Mouse (Mus musculus): ENCODE data around the gene Pln.

Pln gene

GRCm38 (mm10) chr10:53364311-53364710 lies 26.8 kb downstream of the Pln start:
- no peak for DNase-seq (ENCODE audit: low spot score in 2 of 2)

GRCm38 (mm10) chr10:53367265-53367664 lies 29.8 kb downstream of the Pln start:
- DNase-seq (ENCODE audit: low spot score in 2 of 2), result no peak

GRCm38 (mm10) chr10:53373885-53374578 lies 36.6 kb downstream of the Pln start:
- no peak for DNase-seq (ENCODE audit: low spot score in 2 of 2)

GRCm38 (mm10) chr10:53377096-53377495 lies 39.6 kb downstream of the Pln start:
- no peak for DNase-seq (ENCODE audit: low spot score in 2 of 2)

GRCm38 (mm10) chr10:53378296-53378695 lies 40.8 kb downstream of the Pln start:
- no peak for DNase-seq (ENCODE audit: low spot score in 2 of 2)

- DNase-seq (ENCODE audit: low spot score in 2 of 2), result peak; percentile 11 to 50
Observed at GRCm38 (mm10) chr10:53378981-53379708, 41.7 kb downstream of the Pln start.

- peak; percentile 69 to 75 for DNase-seq (ENCODE audit: low spot score in 2 of 2)
Observed at GRCm38 (mm10) chr10:53379709-53380106, 42.2 kb downstream of the Pln start, which contains the start of gene Cep85l. TSS of gene Cep85l (minus strand) at chr10:53379947.

- no peak for DNase-seq (ENCODE audit: low spot score in 2 of 2)
Observed at GRCm38 (mm10) chr10:53382696-53383365, 45.4 kb downstream of the Pln start.

- no peak for DNase-seq (ENCODE audit: low spot score in 2 of 2)
Observed at GRCm38 (mm10) chr10:53384896-53385295, 47.4 kb downstream of the Pln start.

- no peak for DNase-seq (ENCODE audit: low spot score in 2 of 2)
Observed at GRCm38 (mm10) chr10:53385438-53385837, 48.0 kb downstream of the Pln start.

GRCm38 (mm10) chr10:53388227-53388920 lies 50.9 kb downstream of the Pln start:
- no peak for DNase-seq (ENCODE audit: low spot score in 2 of 2)

GRCm38 (mm10) chr10:53394923-53395629 lies 57.6 kb downstream of the Pln start:
- no peak for DNase-seq (ENCODE audit: low spot score in 2 of 2)

Measured in spleen, postnatal 14 days (tissue).